Mouse (Mus musculus) cortical plate, adult 2 months (tissue): ENCODE data around the gene Lcmt1.

Source experiments
- CTCF ChIP-seq: fragments of 200-500 bp; IDR thresholded peaks from 2 replicates; pipeline ENCODE4 v1.5.1; 2011; ENCODE audit warnings: mild to moderate bottlenecking, control low read depth, low read length; ENCODE audit not compliant: insufficient read depth; ENCODE audit errors: extremely low read depth
- POLR2A ChIP-seq: fragments of 200-500 bp; IDR thresholded peaks from 2 replicates; pipeline ENCODE4 v1.6.1; 2011; ENCODE audit warnings: mild to moderate bottlenecking, low read length, control low read depth; ENCODE audit not compliant: insufficient read depth; ENCODE audit errors: extremely low read depth

- no peak for TF ChIP-seq POLR2A
- TF ChIP-seq CTCF: no peak
These were observed 16.3 kb downstream of the Lcmt1 start for GRCm38 (mm10) chr7:123385693-123386407.
